Mouse (Mus musculus) cortical plate, adult 2 months (tissue): ENCODE data around the gene Engase. TPM values are rescaled to one million over a fixed set of nuclear protein-coding genes. Genes with fewer than 3 reads are reported as not detected.

Experiments
- H3K27ac ChIP-seq: fragments of 200-500 bp; 2 replicates; pipeline ENCODE4 v1.5.1; 2012; ENCODE audit warnings: low read length, control low read depth, inconsistent platforms; ENCODE audit not compliant: insufficient read depth
- H3K4me1 ChIP-seq: fragments of 200-500 bp; 2 replicates; pipeline ENCODE4 v1.6.1; 2011; ENCODE audit warnings: low read length; ENCODE audit not compliant: control insufficient read depth, insufficient read depth
- H3K4me3 ChIP-seq: fragments of 200-500 bp; 2 replicates; pipeline ENCODE4 v1.5.1; 2011; ENCODE audit warnings: mild to moderate bottlenecking, low read length, control low read depth; ENCODE audit not compliant: insufficient read depth
- CTCF ChIP-seq: fragments of 200-500 bp; IDR thresholded peaks from 2 replicates; pipeline ENCODE4 v1.5.1; 2011; ENCODE audit warnings: mild to moderate bottlenecking, control low read depth, low read length; ENCODE audit not compliant: insufficient read depth; ENCODE audit errors: extremely low read depth
- POLR2A ChIP-seq: fragments of 200-500 bp; IDR thresholded peaks from 2 replicates; pipeline ENCODE4 v1.6.1; 2011; ENCODE audit warnings: mild to moderate bottlenecking, low read length, control low read depth; ENCODE audit not compliant: insufficient read depth; ENCODE audit errors: extremely low read depth
- polyA plus RNA-seq: library from polyadenylated mRNA; depleted of rRNA; stranded (reverse); fragments of >200 nt; gene quantifications from 2 replicates; pipeline ENCODE4 v1.2.3, GENCODE M21; 2012; rRNA removed

Gene Engase
- polyA plus RNA-seq = 10.3 and 12.0 TPM in 2 replicates

DNA sequence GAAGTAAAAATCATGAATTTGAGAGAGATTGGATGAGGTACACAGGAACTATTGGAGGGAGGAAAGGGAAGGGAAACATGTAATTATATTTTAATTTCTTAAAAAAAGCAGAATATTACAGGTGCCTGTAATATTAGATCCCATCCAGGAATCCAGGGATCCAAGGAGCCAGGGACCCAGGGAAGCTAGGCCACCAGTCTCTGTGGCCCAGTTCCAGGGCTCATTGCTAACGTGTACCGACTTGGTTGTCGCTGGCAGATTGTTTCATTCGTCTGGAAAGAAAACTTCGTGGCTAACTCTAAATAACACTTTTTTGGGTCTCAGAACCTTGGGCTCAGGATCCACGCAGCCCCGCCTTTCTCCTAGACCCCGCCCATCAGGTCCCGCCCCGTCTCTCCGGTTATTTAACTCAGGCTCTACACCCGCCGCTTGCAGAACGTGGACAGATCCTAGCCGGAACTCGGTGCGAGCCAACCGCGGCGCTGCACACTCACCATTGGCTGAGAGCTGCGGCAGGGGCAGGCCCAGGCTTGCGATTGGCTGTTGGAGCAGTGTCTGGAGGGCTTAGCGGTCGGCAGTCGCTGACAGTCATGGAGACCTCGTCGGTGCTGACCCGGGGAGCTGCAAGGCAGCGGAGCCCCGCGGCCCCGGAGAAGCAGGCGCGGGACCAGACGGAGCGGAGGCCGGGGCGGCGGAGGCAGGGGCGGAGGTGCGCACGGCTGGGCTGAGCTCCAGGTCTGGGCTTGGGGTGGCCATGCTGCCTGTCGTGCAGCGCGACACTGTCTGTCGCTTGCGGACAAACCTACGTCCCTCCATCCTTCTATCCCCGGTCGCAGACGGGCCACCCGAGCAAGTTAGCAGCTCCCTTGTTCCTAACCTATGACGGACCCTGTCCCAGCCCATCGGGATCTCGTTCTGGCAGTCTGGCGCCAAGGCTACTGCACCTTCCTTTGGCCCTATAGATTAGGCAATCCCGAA is at the start of gene Engase:
TSS of gene Engase (plus strand) at position 434 of the 978 bp plus-strand sequence.
- H3K4me3 ChIP-seq = peak within 1 kb of the TSS; percentile 84
- H3K27ac ChIP-seq = peak within 1 kb of the TSS; percentile 7; the same call in 1 of the 2 replicates
- TF ChIP-seq POLR2A (peak; percentile 84), CTCF (no peak)
- H3K4me1 ChIP-seq = no peaks in the 10 kb centered on the region; the same call in 1 of the 2 replicates

DNA sequence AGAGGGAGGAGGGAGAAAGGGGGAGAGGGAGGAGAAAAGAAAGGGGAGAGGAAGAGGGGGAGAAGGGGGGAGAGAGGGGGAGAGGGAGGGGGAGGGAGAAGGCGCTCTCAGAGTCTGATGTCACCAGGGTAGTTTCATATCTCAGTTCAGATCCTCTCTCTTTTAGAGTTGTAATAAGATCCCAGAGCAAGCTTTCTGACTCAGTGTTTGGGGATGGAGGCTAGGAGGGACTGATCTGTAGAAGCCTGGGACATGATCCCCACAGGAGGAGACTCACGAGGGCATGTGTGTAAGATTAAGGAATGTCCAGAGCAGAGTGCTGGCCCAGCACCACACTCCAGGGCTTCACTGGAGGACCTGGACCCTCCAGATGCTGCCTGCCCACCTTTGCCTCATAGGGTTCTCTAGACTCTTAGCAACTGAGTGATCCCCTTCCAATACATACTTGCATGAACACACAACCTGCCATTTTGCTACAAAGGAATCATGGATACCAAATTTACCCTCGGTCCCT is 49.3 kb upstream of the Engase start:
- Histone ChIP-seq H3K4me1 (no peaks in the 10 kb centered on the region; the same call in 1 of the 2 replicates), H3K27ac (no peak overlapping the region), H3K4me3 (no peak overlapping the region)
- TF ChIP-seq CTCF = no peak
- TF ChIP-seq POLR2A = no peak

DNA sequence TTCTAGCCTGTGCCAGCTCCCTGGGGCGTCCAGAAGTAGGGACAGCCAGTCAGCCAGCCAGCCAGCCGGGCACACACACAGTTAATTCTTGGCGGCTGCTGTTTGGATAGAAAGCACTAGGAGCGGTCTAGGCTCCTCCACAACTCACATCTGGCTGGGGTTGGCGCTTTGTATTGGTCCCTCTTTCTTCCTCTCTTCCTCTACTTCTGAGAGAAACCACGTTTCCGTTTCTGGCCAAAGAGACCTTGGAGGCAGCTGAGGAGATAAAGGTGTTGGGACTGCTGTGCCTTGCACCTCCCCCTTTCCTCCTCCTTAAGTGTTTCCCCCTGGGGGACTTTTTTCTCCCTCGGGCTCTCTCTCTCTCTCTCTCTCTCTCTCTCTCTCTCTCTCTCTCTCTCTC is 48.6 kb upstream of the Engase start, which contains the start of gene C1qtnf1:
TSS of gene C1qtnf1 (plus strand) at position 218 of the 400 bp plus-strand sequence.
- H3K4me1 ChIP-seq = no peaks in the 10 kb centered on the region; the same call in 1 of the 2 replicates
- TF ChIP-seq CTCF (no peak), POLR2A (no peak)
- H3K27ac ChIP-seq = no peak within 1 kb of the TSS
- H3K4me3 ChIP-seq = peak within 1 kb of the TSS; percentile 1; the same call in 1 of the 2 replicates

DNA sequence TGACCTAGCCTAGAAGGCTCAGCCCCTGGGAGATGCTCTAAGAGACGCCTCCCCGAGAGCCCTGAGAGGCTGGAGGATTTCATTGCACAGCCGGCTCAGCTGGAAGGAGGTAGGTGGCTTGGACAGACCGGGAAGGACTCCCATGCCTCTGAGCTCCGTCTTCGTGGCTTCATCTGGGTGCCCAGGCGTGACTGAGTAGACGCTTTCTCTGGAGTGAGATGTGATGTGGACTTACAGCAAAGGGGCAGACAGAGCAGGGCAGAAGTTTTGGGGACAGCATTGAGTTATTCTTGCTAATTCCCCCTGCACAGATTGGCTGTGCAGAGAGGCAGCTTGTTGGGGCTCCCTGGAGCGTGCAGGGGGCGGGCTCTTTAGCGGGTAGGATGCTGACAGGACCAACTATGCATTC is 48.2 kb upstream of the Engase start:
- TF ChIP-seq POLR2A (no peak), CTCF (no peak)
- no peak overlapping the region for H3K27ac ChIP-seq

DNA sequence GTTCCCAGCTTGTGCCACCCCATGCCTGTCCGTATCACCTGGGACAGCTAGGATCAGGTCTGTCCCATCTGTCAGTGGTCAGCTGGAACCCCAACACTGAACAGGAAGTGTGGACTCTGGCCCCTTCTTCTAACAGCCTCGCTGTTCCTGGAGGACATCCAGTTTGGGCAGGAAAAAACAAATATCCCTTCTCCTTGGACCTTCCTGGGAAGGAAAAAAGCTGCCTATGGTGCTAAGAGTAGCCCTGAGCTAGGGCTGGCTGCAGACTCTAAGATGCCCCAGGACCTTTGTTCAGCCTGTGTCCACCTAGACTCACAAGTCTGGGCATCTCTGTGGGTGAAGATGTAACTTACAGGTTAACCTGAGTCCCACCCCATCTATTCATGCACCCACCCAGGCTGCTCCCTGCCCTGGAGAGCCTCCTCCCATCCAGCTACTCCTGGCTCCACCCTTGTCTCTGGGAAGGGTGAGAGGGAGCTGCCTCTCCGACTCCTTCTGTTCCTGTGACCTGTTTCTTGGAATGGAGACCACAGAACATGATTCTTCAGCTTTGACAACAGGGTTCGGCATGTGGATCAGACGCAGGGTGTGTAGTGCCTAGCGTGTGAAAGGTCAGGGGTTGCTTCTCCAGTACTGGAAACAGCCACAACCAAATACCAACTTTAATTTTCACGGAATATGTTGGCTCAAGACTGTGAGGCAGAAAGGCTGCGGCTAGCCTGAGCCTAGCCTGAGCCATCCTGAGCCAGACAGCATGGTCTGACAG is 47.5 kb upstream of the Engase start:
- Histone ChIP-seq H3K4me3 (peak overlapping the region; percentile 1; the same call in 1 of the 2 replicates), H3K27ac (no peak overlapping the region), H3K4me1 (no peaks in the 10 kb centered on the region)
- TF ChIP-seq POLR2A (no peak), CTCF (no peak)

More for the DNA sequence above, 48.2 kb upstream of the Engase start:
- Histone ChIP-seq H3K4me1 (no peaks in the 10 kb centered on the region; the same call in 1 of the 2 replicates), H3K4me3 (peak overlapping the region; percentile 1; the same call in 1 of the 2 replicates)

DNA sequence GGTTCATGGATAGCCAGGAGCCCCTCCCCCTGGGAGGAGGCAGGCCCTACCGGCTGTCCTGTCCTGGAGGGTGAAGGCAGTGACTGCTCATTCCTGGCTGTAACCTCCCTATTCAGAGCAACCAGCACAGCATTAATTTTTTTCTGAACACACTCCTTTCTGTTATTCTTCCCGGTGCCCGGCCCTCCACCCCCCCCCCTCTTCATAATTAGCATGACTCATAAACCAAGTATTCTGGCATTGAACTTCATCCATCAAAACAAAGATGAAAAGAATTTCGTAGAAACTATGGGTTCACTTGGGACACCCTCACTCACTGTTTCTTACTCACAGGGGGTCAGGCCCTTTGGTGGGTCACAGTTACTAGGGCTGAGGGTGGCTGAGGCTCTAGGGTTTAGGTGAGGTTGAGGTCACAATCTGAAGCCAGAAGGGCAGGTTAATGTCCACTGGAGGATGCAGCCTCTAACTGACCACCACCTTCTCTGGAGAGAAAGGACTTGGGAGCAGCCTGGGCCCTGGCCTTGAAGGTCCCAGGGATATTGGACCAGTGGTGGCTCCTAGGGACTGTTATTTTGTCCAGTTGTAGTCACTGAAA is 46.2 kb upstream of the Engase start:
- Histone ChIP-seq H3K27ac (no peak overlapping the region), H3K4me1 (no peaks in the 10 kb centered on the region), H3K4me3 (no peak overlapping the region)
- TF ChIP-seq CTCF = no peak
- no peak for TF ChIP-seq POLR2A

DNA sequence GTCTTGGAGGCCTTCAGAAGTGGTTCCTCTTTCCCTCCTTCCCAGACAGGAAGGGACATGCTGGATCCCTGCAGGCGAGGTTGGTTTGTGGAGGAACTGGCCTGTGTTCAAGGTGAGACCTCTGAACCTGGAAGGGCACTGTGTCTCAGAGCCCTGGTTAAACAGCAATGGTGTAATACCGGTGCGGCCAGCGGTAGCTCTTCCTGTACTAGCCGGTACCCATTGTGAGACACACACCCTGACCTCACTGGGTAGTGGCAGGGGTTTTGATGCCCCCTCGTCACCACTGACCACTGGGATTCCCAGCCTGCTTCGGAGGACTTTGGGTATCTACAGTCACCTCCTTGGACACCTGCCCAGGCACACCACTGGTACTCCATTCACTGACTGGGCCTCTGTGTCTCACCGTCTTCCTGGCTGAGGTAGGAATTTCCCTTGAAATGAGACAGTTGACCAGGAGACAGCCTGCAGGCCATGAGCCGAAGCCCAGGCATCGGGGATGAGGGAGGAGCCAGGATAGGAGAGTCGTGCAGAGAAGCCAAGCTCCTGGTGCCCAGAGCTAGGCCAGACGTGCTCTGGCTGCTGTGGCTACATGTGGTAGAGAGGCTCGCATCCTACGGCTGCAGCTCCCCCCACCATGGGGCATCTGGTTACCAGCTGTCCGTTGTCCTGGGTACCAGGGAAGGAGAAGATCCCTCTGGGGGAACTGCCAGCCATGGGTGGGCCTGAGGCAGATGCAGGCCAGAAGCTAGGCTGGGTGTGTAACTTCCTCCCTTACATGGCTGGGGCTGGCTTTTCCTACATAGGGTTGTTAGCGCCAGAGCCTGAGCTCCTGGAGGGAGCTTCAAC is 45.3 kb upstream of the Engase start:
- Histone ChIP-seq H3K4me3 (no peak overlapping the region), H3K4me1 (no peaks in the 10 kb centered on the region), H3K27ac (no peak overlapping the region)
- TF ChIP-seq CTCF (no peak), POLR2A (no peak)

DNA sequence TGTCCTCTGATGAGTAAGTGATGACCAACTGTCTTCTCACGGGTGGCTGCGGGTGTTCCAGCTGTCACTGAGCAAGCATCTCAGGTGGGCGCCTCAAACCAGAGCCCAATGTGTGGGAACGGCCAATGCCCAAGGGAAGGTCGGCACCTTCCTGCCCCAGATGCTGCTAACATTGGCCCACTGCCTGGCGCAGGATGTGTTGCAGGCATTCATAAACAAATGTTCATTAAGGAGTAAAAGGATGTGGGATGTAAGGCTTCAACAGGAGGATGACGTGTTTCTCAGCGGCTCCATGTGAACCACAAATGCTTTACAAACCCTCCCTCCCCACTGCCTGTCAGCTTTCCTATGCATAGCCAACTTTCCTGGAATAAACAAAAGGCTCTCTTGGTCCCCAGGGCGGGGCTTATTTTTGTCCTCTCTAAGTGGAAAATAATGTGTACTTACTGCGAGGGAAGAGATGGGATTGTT is 43.2 kb upstream of the Engase start:
- no peak for TF ChIP-seq POLR2A
- no peak for TF ChIP-seq CTCF
- no peak overlapping the region for H3K4me3 ChIP-seq
- H3K27ac ChIP-seq = no peak overlapping the region
- peaks cover 1% of the 10 kb centered on the region; the same call in 1 of the 2 replicates for H3K4me1 ChIP-seq
